Mouse (Mus musculus) liver, adult 2 months (tissue): ENCODE measurements around the gene Dnaic2. TPM values are rescaled to one million over a fixed set of nuclear protein-coding genes. Genes with fewer than 3 reads are reported as not detected.

Source experiments
- DNase-seq: peaks from one replicate; pipeline ENCODE4 v3.0.0-alpha.2; 2011; ENCODE audit warnings: low read depth, low spot score; ENCODE audit errors: extremely low read depth
- H3K27ac ChIP-seq: fragments of 200-500 bp; replicated peaks from 2 replicates; pipeline ENCODE4 v1.5.1; 2012; ENCODE audit warnings: low read depth, mild to moderate bottlenecking, control low read depth, inconsistent platforms, low read length; ENCODE audit not compliant: insufficient read depth
- H3K27me3 ChIP-seq: fragments of 200-500 bp; 2 replicates; pipeline ENCODE4 v1.6.1; 2012; ENCODE audit warnings: mild to moderate bottlenecking, moderate library complexity, low read length, inconsistent platforms; ENCODE audit not compliant: control insufficient read depth, insufficient read depth
- H3K36me3 ChIP-seq: fragments of 200-500 bp; 2 replicates; pipeline ENCODE4 v1.6.1; 2012; ENCODE audit warnings: low read length, inconsistent platforms; ENCODE audit not compliant: control insufficient read depth, insufficient read depth
- H3K4me1 ChIP-seq: fragments of 200-500 bp; 2 replicates; pipeline ENCODE4 v1.6.1; 2011; ENCODE audit warnings: low read length; ENCODE audit not compliant: control insufficient read depth, insufficient read depth
- H3K4me3 ChIP-seq: fragments of 200-500 bp; 2 replicates; pipeline ENCODE4 v1.5.1; 2011; ENCODE audit warnings: low read depth, mild to moderate bottlenecking, control low read depth, low read length, moderate library complexity; ENCODE audit not compliant: insufficient read depth
- H3K79me2 ChIP-seq: fragments of 200-500 bp; 2 replicates; pipeline ENCODE4 v1.6.1; 2012; ENCODE audit warnings: inconsistent platforms, mild to moderate bottlenecking, low read length, moderate library complexity; ENCODE audit not compliant: control insufficient read depth, insufficient read depth
- H3K9ac ChIP-seq: fragments of 200-500 bp; 2 replicates; pipeline ENCODE4 v1.6.1; 2012; ENCODE audit warnings: low read depth, mild to moderate bottlenecking, control low read depth, inconsistent platforms, low read length
- CTCF ChIP-seq: fragments of 200-500 bp; IDR thresholded peaks from 2 replicates; pipeline ENCODE4 v1.5.1; 2011; ENCODE audit warnings: low read depth, low read length, control low read depth
- POLR2A ChIP-seq: fragments of 200-500 bp; IDR thresholded peaks from 2 replicates; pipeline ENCODE4 v1.6.1; 2011; ENCODE audit warnings: low read length, control low read depth; ENCODE audit not compliant: insufficient read depth; ENCODE audit errors: extremely low read depth
- WGBS: fragments of 180-500 bp; shearing (Covaris S2); methylation state at CpG from one replicate; pipeline ENCODE4 v1.1.7; 2018; 5-methylcytosine and 5-hydroxymethylcytosine counted together
- polyA plus RNA-seq: library from polyadenylated mRNA; depleted of rRNA; stranded (reverse); fragments of >200 nt; gene quantifications from 2 replicates; pipeline ENCODE4 v1.2.3, GENCODE M21; 2012
- total RNA-seq: library from RNA; depleted of rRNA; stranded (reverse); fragments of >200 nt; gene quantifications from 2 replicates; pipeline ENCODE4 v1.2.3, GENCODE M21; 2014

The Dnaic2 gene
- total and polyA plus RNA-seq, 2 experiments = 0.13 TPM; not detected in 1

DNA sequence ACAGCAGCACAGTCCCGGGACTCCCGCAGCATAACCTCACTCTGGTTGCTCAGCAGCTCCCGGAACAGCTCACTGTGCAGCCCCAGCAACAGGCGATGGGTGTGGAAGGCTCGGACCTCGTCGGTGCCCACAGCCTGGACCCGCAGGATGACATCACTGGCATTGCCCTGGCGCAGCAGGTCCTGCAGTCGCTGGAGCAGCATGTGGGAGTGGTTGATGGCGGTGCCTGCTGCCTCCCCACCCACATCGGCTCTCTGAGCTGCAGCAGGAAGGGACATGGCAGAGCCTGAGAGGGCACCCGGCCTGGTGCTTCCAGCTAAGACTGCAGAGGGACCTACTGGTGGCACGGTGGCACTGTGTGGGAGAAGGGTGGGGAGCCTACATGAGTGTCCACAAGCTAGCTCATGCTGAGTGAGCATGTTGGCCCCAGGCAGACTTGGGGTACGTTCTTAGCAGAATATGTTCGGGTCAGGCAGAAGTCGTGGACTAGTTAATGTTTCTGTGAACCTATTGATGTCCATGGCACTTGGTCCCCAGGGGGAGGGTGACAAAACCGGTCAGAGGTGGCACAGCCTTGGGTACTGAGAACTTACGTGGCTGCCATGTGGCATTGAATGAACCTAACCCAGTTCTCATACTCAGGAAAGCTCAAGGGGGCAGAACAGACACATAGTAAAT, 66.8 kb downstream of the Dnaic2 start:
- Histone ChIP-seq H3K79me2 (no peaks in the 10 kb centered on the region), H3K27ac (no peak overlapping the region), H3K4me1 (no peaks in the 10 kb centered on the region; the same call in 1 of the 2 replicates), H3K9ac (no peak overlapping the region), H3K36me3 (no peaks in the 10 kb centered on the region), H3K4me3 (no peak overlapping the region), H3K27me3 (peaks cover 23% of the 10 kb centered on the region)
- no peak for DNase-seq
- whole genome bisulfite sequencing = 52% methylated on average over 19 of the region's 19 CpGs
- TF ChIP-seq CTCF = no peak
- no peak for TF ChIP-seq POLR2A

DNA sequence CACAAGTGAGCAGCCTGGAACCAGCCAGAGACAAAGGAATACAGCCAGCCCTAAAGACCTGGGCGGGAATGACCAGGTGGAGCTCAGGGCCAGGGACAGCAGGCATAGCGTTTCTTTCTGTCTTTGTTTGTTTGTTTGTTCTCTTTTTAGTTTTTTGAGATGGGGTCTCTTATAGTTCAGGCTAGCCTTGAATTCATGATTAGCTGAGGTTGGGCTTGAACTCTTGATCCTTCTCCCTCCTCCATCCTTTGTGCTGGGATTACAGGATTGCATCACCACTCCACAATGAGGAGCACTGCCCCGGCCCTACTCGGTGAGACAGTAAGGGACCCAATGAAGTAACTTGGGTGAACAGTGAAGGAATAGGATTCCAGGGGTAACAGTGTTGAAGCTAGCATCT, 67.5 kb downstream of the Dnaic2 start:
- Histone ChIP-seq H3K36me3 (no peaks in the 10 kb centered on the region), H3K9ac (no peak overlapping the region), H3K4me3 (no peak overlapping the region), H3K27me3 (peaks cover 22% of the 10 kb centered on the region), H3K79me2 (no peaks in the 10 kb centered on the region), H3K27ac (no peak overlapping the region), H3K4me1 (no peaks in the 10 kb centered on the region; the same call in 1 of the 2 replicates)
- WGBS = 23% methylated on average over 4 of the region's 4 CpGs
- TF ChIP-seq POLR2A (no peak), CTCF (no peak)
- no peak for DNase-seq

- Histone ChIP-seq H3K4me3 (no peak overlapping the region), H3K27ac (no peak overlapping the region), H3K36me3 (no peaks in the 10 kb centered on the region), H3K27me3 (peaks cover 17% of the 10 kb centered on the region), H3K9ac (no peak overlapping the region), H3K4me1 (no peaks in the 10 kb centered on the region; the same call in 1 of the 2 replicates), H3K79me2 (no peaks in the 10 kb centered on the region)
- no peak for DNase-seq
- 8% methylated on average over 7 of the region's 7 CpGs for WGBS
- no peak for TF ChIP-seq POLR2A
- peak; percentile 36 for TF ChIP-seq CTCF
Observed at GRCm38 (mm10) chr11:114795231-114795746, 68.1 kb downstream of the Dnaic2 start.

DNA sequence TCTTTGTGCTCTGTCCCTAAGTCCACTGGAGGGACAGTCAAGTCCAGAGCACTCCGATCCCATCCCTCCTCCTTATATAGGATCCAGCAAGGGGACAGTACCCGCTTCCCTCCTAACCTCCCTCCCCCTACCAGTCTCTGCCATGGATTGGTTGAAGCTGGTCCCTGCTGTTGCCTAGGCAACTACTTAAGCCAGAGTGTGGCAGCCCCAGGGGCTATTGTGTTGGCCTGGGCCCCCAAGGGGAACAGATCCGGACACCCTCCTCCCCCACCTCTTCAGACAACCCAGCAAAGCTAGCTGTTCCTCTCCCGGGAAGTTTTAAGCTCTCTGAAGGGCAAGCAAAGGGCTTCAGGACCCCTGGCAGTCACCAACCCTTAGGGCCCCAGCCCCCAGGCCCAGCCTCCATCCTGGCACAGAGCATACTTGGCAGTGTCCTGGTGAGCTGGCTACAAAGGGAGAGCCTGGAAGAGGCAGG, 68.7 kb downstream of the Dnaic2 start, which contains the start of gene Btbd17:
Btbd17 (minus strand) TSS at position 98 of the 475 bp plus-strand sequence.
- Histone ChIP-seq H3K9ac (no peak within 1 kb of the TSS), H3K27me3 (peaks cover 15% of the 10 kb centered on the region), H3K79me2 (no peaks in the 10 kb centered on the region), H3K4me1 (no peaks in the 10 kb centered on the region; the same call in 1 of the 2 replicates), H3K36me3 (no peaks in the 10 kb centered on the region), H3K27ac (no peak within 1 kb of the TSS), H3K4me3 (no peak within 1 kb of the TSS)
- TF ChIP-seq CTCF (no peak), POLR2A (no peak)
- 35% methylated on average over 4 of the region's 4 CpGs for whole genome bisulfite sequencing
- DNase-seq = no peak

DNA sequence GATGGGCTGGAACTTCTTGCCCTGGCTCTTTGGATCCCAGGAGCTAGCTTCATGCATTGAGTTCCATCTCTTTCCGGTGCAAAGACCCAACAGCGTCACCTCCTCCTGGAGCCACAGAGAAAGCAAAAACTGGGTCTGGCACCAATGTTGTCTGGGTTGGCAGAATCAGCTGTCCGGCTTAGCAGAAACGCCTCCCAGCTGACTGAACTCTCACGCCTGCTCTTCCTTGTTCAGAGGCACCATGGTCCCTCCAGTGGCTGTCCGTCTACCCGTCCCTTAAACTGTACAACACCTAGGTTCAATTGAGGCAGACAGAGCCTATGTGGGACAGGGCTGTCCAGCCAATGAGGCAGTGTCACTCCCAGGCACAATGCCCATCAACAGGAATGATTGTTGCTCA, 70.0 kb downstream of the Dnaic2 start:
- peaks cover 7% of the 10 kb centered on the region for H3K27me3 ChIP-seq
- TF ChIP-seq POLR2A (no peak), CTCF (no peak)
- H3K79me2 ChIP-seq = no peaks in the 10 kb centered on the region
- H3K4me1 ChIP-seq = no peaks in the 10 kb centered on the region; the same call in 1 of the 2 replicates
- H3K4me3 ChIP-seq = no peak overlapping the region
- DNase-seq = no peak
- H3K27ac ChIP-seq = no peak overlapping the region
- WGBS = 91% methylated on average over 7 of the region's 7 CpGs
- no peak overlapping the region for H3K9ac ChIP-seq
- no peaks in the 10 kb centered on the region for H3K36me3 ChIP-seq

DNA sequence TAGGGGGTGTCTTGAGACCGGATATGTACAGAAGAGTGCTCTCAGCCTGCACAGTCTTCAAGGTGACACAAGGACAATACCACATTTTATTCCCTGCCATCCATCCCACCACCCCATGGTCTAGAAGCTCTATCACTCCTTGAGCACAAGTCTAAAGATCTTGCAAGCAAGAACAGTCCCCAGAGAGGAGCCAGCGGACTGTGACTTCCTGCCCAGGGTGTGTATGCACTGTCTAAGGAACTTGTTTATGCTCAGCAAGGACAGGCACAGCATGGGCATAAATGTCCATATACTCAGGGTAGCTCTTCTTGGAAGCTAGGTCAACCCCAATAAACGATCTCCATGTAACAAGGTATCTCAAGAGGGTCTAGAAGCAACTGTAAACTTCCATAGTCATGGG, 70.8 kb downstream of the Dnaic2 start:
- Histone ChIP-seq H3K27me3 (peaks cover 5% of the 10 kb centered on the region; the same call in 1 of the 2 replicates), H3K4me3 (no peak overlapping the region), H3K36me3 (no peaks in the 10 kb centered on the region), H3K9ac (no peak overlapping the region), H3K79me2 (no peaks in the 10 kb centered on the region), H3K4me1 (no peaks in the 10 kb centered on the region; the same call in 1 of the 2 replicates), H3K27ac (no peak overlapping the region)
- TF ChIP-seq CTCF = no peak
- DNase-seq = no peak
- WGBS = 86% methylated on average over 3 of the region's 3 CpGs
